Mouse (Mus musculus) right cerebral cortex, postnatal 10 days (tissue): ENCODE measurements around the gene Rps13.

Experiments
- DNase-seq, 2 experiments: peaks; one replicate each; pipeline ENCODE4 v3.0.0; 2021; ENCODE audit warnings: low spot score in 2 of 2

Rps13 gene

GRCm38 (mm10) chr7:116292377-116292776 is 41.6 kb downstream of the Rps13 start:
- no peak for DNase-seq

- DNase-seq: no peak
Observed at GRCm38 (mm10) chr7:116290559-116290958, 43.4 kb downstream of the Rps13 start.

DNA sequence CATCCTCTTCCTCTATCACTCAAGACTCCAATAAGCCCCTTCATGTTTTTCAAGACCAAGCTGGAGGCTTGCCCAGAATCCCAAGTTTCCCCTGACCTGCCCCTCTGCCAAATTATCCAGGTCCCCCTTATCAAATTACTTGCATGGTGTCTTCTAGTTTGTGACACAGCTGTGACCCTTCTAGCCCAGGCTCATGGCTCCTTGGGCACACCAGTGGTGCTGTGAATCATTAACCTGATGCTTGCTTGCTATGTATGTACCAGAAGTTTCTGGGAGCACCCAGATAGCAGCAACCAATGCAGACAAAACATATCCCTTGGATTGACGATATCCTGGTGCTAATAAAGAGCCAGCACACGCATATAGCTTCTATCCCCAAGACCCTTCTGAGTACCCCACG is 45.0 kb downstream of the Rps13 start:
- no peak for DNase-seq

DNA sequence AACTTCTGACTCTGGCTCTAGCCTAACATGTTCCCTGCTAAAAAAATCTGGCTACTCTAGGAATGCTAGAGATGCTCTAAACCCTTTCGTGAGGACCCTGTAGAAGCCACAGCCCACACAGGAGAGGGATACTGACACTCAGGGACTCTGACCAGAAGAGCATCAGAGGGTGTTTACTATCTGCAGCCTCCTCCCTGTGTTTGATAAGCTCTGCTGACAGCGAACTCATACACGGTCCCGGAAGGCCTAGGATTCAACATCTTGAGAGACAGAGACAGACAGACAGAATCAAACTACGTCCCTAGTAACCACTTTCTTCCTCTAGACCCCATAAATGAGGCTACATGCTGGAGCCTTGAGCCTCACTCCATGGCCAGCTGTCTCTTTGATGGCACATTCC is 46.0 kb downstream of the Rps13 start:
- DNase-seq: no peak

DNA sequence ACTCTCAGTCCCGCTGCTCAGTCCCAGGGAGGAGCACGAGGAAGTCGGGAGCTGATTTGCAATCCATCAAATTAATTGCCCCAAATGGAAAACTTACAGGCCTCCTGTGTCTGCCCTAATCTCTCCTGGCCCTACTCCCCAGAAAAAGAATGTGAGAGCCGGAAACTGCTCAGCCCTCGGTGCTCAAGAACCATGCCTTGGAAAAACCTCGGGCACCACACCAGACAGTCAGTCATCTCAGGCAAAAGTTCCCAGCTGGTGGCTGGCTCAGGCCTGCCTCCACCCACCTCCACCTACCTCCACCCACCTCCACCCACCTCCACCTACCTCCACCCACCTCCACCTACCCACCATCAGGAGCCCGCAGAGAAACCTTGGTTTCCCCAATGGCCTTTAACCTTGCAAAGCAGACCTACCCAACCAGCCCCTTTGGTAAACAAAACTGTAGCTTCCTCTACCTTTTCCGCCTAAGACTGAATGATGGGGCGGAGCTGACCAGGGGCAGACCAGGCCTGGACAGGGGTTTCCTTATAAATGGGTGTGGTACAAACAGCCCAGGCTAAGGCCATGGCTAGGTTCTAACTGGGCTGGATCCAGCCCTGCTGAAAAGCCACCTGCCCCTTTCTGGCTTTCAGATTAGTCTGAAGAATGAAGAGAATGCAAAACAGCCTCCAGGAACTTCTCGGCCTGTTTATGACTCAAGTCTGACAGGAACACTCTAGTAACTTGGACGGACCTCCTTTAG is 47.2 kb downstream of the Rps13 start:
- DNase-seq: no peak

GRCm38 (mm10) chr7:116286173-116286572 is 47.8 kb downstream of the Rps13 start:
- no peak for DNase-seq

- no peak for DNase-seq
Observed at GRCm38 (mm10) chr7:116285216-116285615, 48.8 kb downstream of the Rps13 start.

GRCm38 (mm10) chr7:116282755-116283154 is 51.2 kb downstream of the Rps13 start:
- peak; percentile 74 to 77 for DNase-seq
